Mouse (Mus musculus) thymus, adult 18-20 months (tissue): ENCODE results near the gene Anxa10.

Experiments used
- DNase-seq, 2 experiments: peaks; one replicate each; pipeline ENCODE4 v3.0.0; 2022; ENCODE audit warnings: mixed read lengths in 2 of 2

Gene Anxa10

GRCm38 (mm10) chr8:62123098-62123497 lies at the start of gene Anxa10:
Anxa10 (minus strand) TSS chr8:62123150.
- DNase-seq: no peak

- DNase-seq: no peak
These were observed 9.9 kb upstream of the Anxa10 start for GRCm38 (mm10) chr8:62132662-62133366.

GRCm38 (mm10) chr8:62097213-62097612 lies 25.7 kb downstream of the Anxa10 start:
- no peak for DNase-seq

GRCm38 (mm10) chr8:62081804-62082203 lies 41.1 kb downstream of the Anxa10 start:
- DNase-seq: no peak

GRCm38 (mm10) chr8:62080195-62080802 lies 42.7 kb downstream of the Anxa10 start:
- no peak for DNase-seq

- DNase-seq: no peak
These were observed 54.6 kb downstream of the Anxa10 start for GRCm38 (mm10) chr8:62068305-62068704.

- no peak for DNase-seq
These were observed 62.6 kb downstream of the Anxa10 start for GRCm38 (mm10) chr8:62060357-62060756.

GRCm38 (mm10) chr8:62046809-62047208 lies 76.1 kb downstream of the Anxa10 start:
- DNase-seq: no peak

- no peak for DNase-seq
These were observed 88.6 kb downstream of the Anxa10 start for GRCm38 (mm10) chr8:62034351-62034750.

- DNase-seq: no peak
These were observed 108.4 kb downstream of the Anxa10 start for GRCm38 (mm10) chr8:62014582-62014981.

- no peak for DNase-seq
These were observed 108.8 kb downstream of the Anxa10 start for GRCm38 (mm10) chr8:62014166-62014565.
